Mouse (Mus musculus): ENCODE results near the gene Rb1. TPM values are rescaled to one million over a fixed set of nuclear protein-coding genes. Genes with fewer than 3 reads are reported as not detected.

The Rb1 gene
- polyA plus RNA-seq (2015; fragmentation: Nextera tagmentation; extraction: Ambion mirVana), result 14.1 and 15.1 TPM in 2 replicates

GRCm38 (mm10) chr14:73325456-73326381 is at the start of gene Rb1:
Gene Rb1 (minus strand): TSS chr14:73325822.
- peak within 1 kb of the TSS; percentile 90 for H3K27ac ChIP-seq (ENCODE audit: low read depth, low read length)
- under 1% methylated on average over 94 of the region's 135 CpGs for WGBS
- TF ChIP-seq CTCF (IDR thresholded peaks at IDR 0.05; ENCODE audit: low read depth), result no peak
- H3K36me3 ChIP-seq (ENCODE audit: control insufficient read depth, insufficient read depth), result no peaks in the 10 kb centered on the region
- ATAC-seq, result peak; percentile 89
- peak within 1 kb of the TSS; percentile 75 for H3K4me2 ChIP-seq (replicated peaks; ENCODE audit: low read depth)
- H3K9me3 ChIP-seq (ENCODE audit: control insufficient read depth), result no peaks in the 10 kb centered on the region
- H3K4me1 ChIP-seq (replicated peaks; ENCODE audit: control insufficient read depth, insufficient read depth, low read length), result no peaks in the 10 kb centered on the region; the same call in 1 of the 2 replicates
- H3K4me3 ChIP-seq (ENCODE audit: low read depth, low read length), result peak within 1 kb of the TSS; percentile 88
- H3K27me3 ChIP-seq (replicated peaks; ENCODE audit: control insufficient read depth, insufficient read depth, low read length), result no peaks in the 10 kb centered on the region
- H3K9ac ChIP-seq (ENCODE audit: low read depth, low read length), result peak within 1 kb of the TSS; percentile 89

- H3K9ac ChIP-seq (ENCODE audit: low read depth, low read length), result no peak overlapping the region
- ATAC-seq, result peak; percentile 79
- peak overlapping the region; percentile 50 for H3K4me2 ChIP-seq (replicated peaks; ENCODE audit: low read depth)
- H3K27ac ChIP-seq (ENCODE audit: low read depth, low read length), result peak overlapping the region; percentile 88
- peaks cover 10% of the 10 kb centered on the region; the same call in 1 of the 2 replicates for H3K4me1 ChIP-seq (replicated peaks; ENCODE audit: control insufficient read depth, insufficient read depth, low read length)
- no peaks in the 10 kb centered on the region for H3K9me3 ChIP-seq (ENCODE audit: control insufficient read depth)
- H3K27me3 ChIP-seq (replicated peaks; ENCODE audit: control insufficient read depth, insufficient read depth, low read length), result no peaks in the 10 kb centered on the region
- H3K36me3 ChIP-seq (ENCODE audit: control insufficient read depth, insufficient read depth), result peaks cover 12% of the 10 kb centered on the region
- no peak for TF ChIP-seq CTCF (IDR thresholded peaks at IDR 0.05; ENCODE audit: low read depth)
- no peak overlapping the region for H3K4me3 ChIP-seq (ENCODE audit: low read depth, low read length)
- 24% methylated on average over 11 of the region's 11 CpGs for WGBS
Observed at GRCm38 (mm10) chr14:73374315-73374890, 48.8 kb upstream of the Rb1 start.

GRCm38 (mm10) chr14:73373606-73374005 is 48.0 kb upstream of the Rb1 start:
- Histone ChIP-seq H3K27ac (ENCODE audit: low read depth, low read length) (peak overlapping the region; percentile 88), H3K4me2 (replicated peaks; ENCODE audit: low read depth) (peak overlapping the region; percentile 21; the same call in 1 of the 2 replicates), H3K36me3 (ENCODE audit: control insufficient read depth, insufficient read depth) (peaks cover 7% of the 10 kb centered on the region), H3K9me3 (ENCODE audit: control insufficient read depth) (no peaks in the 10 kb centered on the region), H3K4me1 (replicated peaks; ENCODE audit: control insufficient read depth, insufficient read depth, low read length) (peaks cover 10% of the 10 kb centered on the region; the same call in 1 of the 2 replicates), H3K4me3 (ENCODE audit: low read depth, low read length) (no peak overlapping the region), H3K9ac (ENCODE audit: low read depth, low read length) (peak overlapping the region; percentile 31; the same call in 1 of the 2 replicates), H3K27me3 (replicated peaks; ENCODE audit: control insufficient read depth, insufficient read depth, low read length) (no peaks in the 10 kb centered on the region)
- TF ChIP-seq CTCF (IDR thresholded peaks at IDR 0.05; ENCODE audit: low read depth), result no peak
- no peak for ATAC-seq
- 44% methylated on average over 8 of the region's 8 CpGs for whole genome bisulfite sequencing

DNA sequence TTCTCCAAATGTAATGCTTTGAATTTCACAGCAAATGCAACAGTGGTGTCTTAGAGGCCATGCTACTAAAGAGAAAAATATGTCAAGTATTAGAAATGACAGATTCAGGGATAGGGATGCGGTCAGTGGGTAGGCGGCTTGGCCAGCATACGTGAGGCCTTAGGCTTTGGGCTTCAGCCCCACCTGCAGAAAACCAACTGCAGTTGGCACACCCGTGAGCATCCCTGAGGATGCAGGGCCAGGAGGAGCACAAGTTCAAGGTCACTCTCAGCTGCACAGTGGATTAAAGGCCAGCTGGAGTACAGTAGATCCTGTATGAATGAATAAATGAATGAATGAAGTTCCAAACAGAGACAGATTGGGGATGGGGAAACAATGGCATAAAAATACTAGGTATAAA is 47.4 kb upstream of the Rb1 start:
- Histone ChIP-seq H3K4me1 (replicated peaks; ENCODE audit: control insufficient read depth, insufficient read depth, low read length) (0 out of 2 replicates have a peak, but pooled peaks cover 10% of the 10 kb centered on the region), H3K27ac (ENCODE audit: low read depth, low read length) (no peak overlapping the region)
- WGBS, result 87% methylated on average over 4 of the region's 4 CpGs

DNA sequence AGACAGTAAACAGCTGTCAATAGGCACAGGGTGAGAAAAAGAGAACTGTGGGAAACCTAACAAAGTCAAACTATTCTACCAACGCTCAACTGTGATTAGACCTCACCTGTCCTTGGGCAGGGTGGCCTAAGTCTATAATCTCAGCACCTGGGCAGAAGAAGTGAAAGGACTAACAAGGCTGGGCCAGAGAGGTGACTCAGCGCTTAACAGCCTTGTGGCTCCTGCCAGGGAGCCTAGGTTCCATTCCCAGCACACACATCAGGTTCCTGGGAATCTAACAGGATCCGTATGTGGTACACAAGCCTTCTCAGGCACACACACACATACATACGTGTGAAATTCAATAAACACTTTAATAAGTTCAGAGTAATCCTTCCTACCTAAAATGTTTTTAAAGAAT is 46.0 kb upstream of the Rb1 start:
- Histone ChIP-seq H3K36me3 (ENCODE audit: control insufficient read depth, insufficient read depth) (peaks cover 18% of the 10 kb centered on the region), H3K9me3 (ENCODE audit: control insufficient read depth) (no peaks in the 10 kb centered on the region), H3K4me2 (replicated peaks; ENCODE audit: low read depth) (no peak overlapping the region), H3K4me1 (replicated peaks; ENCODE audit: control insufficient read depth, insufficient read depth, low read length) (0 out of 2 replicates have a peak, but pooled peaks cover 10% of the 10 kb centered on the region), H3K27ac (ENCODE audit: low read depth, low read length) (peak overlapping the region; percentile 85), H3K27me3 (replicated peaks; ENCODE audit: control insufficient read depth, insufficient read depth, low read length) (no peaks in the 10 kb centered on the region), H3K4me3 (ENCODE audit: low read depth, low read length) (no peak overlapping the region), H3K9ac (ENCODE audit: low read depth, low read length) (no peak overlapping the region)
- 76% methylated on average over 4 of the region's 4 CpGs for WGBS
- no peak for TF ChIP-seq CTCF (IDR thresholded peaks at IDR 0.05; ENCODE audit: low read depth)
- ATAC-seq, result peak; percentile 23; the same call in 1 of the 2 replicates

More for the DNA sequence above, 47.4 kb upstream of the Rb1 start:
- Histone ChIP-seq H3K27me3 (replicated peaks; ENCODE audit: control insufficient read depth, insufficient read depth, low read length) (no peaks in the 10 kb centered on the region), H3K9me3 (ENCODE audit: control insufficient read depth) (no peaks in the 10 kb centered on the region), H3K4me2 (replicated peaks; ENCODE audit: low read depth) (no peak overlapping the region), H3K4me3 (ENCODE audit: low read depth, low read length) (no peak overlapping the region), H3K36me3 (ENCODE audit: control insufficient read depth, insufficient read depth) (peaks cover 7% of the 10 kb centered on the region), H3K9ac (ENCODE audit: low read depth, low read length) (no peak overlapping the region)
- no peak for TF ChIP-seq CTCF (IDR thresholded peaks at IDR 0.05; ENCODE audit: low read depth)
- no peak for ATAC-seq
